Mouse (Mus musculus): ENCODE data around the gene Nemp2.
"Not testable (repeated sequence)": the region's sequence is repeated elsewhere in the genome, so short reads cannot be mapped to it uniquely, and the experiment has no call there.

The Nemp2 gene

DNA sequence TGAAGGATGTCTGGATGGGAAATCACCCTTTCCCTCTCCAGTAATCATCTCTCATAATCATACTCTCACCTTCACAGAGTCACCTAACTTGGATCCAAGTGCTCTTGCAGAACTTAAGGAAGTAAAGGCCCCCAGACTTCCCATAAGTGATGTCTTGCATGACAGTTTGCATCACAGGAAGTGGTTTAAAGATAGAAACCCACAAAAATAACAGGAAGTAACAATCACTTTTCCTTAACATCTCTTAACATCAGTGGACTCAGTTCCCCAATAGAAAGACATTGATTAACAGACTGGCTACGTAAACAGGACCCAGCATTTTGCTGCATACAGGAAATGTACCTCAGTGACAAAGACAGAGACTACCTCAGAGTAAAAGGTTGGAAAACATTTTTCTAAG, 22.9 kb downstream of the Nemp2 start:
- no peak for DNase-seq (ENCODE audit: low spot score)

DNA sequence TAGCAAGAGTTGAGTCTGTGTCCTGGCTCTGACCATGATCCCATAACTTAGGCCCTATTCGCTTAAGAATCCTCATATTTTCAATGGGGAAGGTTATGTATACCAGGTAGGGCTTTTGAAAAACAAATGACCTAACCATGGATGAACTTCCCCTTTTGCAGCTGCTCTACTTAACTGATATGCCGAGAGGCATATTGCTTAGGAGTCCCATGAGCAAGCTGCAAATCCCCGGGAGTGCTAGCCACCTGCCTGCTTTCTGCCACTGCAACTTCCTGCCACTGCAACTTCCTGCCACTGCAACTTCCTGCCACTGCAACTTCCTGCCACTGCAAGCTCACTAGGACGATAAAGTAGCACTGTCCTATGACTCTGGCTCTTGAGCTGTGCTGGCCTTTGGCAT, 24.6 kb downstream of the Nemp2 start:
- no peak for DNase-seq (ENCODE audit: low spot score)

DNA sequence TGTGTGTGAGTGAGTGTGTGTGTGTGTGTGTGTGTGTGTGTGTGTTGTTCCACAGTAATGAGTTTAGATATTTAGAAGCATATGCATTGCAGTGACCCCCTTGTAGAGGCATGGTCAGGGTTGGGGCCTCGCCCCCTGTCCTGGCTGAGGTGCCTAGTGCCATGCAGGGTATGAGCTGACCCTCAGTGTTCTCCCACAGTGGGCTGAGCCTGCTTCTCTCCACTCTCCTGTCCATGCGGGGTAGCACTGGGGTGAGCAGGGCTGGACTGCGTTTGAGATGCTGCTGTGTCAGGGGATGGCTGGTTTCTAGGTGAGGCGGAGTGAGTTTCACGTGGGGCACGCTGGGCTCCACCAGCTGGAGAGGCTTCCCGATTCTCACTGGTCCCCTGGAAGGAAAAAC, 27.7 kb downstream of the Nemp2 start:
- no peak for DNase-seq (ENCODE audit: low spot score)

DNA sequence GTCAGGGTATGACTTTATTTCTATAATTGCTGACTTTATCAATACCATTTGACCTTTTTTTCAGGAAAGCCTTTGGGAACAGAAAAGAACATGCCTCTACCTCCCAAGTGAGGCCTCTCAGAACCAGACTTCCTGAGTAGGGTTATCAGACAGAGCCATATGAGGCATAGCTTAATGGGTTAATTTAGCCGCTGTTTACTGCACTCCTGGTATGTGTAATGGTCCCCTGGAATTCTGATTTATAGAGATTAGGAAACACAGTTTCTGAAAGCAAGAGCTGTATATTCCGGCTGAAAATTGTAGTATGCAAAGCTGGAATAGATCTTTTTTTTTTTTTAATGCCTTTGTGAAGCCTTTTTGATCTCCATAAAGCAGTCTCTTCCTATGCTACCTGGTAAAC, 29.8 kb downstream of the Nemp2 start:
- DNase-seq (ENCODE audit: low spot score): no peak

DNA sequence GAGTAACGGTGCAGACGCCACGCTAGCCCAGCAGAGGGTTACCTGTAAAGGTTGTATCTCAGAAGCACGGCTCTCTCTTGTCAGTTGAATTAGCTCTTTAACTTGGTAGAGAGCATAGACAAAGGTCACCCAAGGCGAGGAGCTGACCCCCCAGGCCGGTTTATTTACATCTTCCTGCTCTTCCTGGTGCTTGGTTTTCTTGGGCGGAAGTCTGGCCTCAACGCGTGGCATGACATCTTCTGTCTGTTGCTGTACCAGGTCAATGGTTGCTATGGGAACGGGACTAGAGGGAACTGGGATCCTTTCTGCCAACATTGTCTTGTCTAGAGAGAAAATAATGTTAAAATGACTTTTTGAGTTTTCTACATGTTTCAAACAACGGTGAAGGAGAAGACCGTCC, 30.3 kb downstream of the Nemp2 start:
- DNase-seq (ENCODE audit: low spot score): no peak

DNA sequence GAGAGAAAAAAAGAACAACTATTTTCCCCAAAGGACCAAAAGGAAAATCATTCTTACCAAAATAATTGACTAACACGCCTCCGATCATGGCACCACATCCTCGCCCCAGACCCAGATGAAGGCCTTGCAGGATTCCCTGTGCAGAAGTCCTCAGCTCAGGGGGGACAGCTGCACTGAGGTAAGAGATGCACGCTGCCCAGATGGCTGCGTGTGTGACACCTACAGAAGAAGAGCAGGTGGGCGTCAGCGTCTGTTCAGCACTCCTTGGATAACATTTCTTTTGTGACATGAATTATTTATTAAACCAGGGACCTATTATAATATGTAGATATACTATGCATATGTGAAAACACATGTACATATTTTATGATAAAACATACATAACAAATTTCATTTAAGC, 32.7 kb downstream of the Nemp2 start:
- DNase-seq (ENCODE audit: low spot score): no peak

DNA sequence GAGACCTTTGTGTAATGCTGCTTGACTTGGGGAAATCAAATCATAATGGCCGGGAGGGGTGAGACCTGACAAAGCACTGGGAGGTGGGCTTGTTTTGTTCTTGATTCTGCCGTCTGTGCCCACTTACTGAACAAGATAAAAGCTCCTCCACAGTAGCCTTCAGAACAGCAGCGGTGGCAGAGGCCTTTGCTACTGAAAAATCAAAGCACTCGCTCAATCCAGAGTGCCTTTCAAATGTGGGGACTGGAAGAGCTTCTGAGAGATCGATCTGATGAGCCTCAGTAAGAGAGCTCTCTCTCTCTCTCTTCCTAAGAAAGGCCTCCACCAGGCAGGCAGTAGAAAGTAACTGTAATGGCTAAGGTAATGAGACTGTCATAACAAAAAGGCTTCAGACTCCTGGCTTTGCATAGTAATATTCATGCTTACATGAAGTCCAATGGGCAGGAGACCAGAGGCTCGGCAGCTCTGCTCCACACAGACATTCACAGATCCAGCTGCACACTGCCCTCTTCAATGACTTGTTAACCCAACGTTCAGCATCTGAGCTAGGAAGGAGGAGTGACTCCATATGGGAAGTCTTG, 38.3 kb downstream of the Nemp2 start:
- DNase-seq (ENCODE audit: low spot score): no peak

DNA sequence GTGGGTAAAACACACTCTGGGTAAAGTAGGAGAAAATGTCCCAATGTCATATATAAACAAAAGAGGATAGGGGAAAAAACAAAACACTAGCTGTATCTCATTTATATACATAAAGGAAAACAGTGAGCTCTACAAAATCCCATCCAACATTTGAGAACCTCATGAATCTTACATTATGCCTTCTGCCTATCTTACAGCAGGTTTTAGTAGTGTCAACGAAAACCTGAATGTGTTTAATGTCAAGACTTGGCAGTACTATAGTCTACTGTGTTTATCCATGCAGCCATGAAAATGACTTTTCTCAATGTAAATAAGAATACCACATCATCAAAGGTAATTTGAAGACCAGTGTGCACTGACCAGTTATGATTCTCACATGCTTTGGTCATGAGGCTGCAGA, 39.4 kb downstream of the Nemp2 start:
- no peak for DNase-seq (ENCODE audit: low spot score)

DNA sequence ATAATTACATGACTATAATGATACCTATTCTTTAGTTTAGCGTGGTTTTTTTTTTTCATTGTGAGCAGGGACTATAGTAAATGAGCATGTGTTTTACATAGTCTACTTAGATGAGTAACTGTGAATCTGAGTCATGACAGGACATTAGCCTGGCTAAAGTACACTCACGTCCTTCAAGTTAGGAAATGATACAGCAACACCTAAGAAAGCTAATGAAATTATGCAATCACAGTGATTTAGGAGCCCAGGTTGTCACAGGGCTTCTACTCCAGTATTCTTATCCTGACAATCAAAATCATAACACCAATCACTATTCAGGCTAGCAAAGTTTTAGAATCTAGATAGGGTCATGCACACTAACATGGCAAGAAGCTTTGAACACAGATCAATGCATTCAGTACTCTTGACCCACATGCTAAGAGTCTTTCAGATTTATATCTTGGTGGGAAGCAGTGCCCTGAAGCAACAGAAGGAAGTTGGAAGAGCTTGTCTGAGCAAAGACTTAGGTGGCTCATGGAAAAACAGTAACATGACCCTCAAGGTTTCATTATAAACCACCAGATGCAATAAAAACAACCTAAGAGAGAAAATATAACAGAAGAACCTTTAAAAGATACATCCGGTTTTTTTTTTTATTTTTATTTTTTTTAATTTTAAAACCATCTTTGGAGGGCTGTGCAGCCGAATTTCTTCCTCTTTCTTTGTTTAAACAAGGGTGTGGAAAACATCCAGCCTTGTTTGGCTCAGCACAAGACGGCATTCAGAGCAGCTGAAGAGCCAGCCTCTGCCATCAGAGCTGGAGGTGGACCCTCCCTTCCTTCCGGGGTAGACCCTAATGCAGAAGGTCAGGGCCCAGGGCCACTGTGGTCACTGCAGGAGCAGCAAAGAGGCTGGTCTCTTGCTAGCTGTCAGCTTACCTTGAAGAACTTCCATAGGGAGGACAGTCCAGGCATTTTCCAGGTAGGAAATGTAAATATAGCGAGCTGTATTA, 45.4 kb downstream of the Nemp2 start:
- no peak for DNase-seq (ENCODE audit: low spot score)

DNA sequence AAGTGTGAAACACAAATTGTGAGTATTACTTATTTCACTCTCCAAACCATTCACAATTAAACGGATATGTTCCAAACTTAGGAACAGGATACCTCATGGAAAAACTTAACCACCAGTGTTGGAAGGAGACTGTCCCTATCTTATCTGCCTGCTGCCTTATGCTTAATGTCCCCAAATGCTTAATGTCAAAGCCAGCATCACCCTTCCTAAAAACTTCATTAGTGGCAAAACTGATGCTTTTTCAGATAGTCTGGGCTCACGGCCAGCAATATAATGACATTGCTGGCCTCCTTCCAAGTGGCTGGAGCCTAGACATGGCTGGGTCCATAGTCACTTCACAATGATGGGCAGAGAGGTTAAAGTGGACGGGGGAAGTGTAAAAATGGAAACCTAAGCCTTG, 46.1 kb downstream of the Nemp2 start:
- no peak for DNase-seq (ENCODE audit: low spot score)

DNA sequence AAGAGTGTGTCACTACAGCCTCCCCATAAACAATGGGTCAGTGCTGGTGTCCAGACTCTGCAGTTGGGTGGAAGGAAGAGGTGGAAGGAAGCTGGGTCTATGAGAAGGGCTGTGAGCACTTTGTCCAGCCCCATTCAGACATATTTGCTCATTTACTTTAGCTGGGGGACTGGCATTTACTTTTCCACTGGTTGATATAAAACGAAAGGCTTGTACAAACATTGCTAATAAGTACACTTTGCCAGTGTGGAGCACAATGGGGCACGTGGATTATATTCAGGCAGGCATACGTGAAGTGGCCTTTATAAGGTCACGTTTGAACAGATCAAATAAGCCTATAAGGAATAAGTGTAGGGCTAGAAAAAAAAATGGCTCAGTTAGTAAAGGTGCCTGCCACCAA, 53.0 kb downstream of the Nemp2 start:
- DNase-seq (ENCODE audit: low spot score): no peak

DNA sequence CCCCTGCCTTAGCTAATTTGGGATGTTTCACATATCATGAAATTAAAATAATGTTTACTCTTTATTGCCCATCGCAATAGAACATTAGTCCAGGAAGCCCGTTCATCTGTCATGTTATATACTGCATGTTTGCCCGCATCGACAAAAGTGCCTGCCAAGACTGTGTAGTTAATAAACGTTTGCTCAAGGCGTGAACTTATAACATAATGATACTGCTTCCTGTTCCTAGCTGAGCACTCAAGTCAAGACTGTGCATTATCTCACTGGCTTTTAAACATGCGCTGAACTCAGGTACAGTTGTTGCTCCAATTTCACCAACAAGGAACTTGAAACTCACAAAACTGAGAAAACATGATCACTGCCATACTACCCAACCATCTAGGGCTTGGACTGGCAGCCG, 57.1 kb downstream of the Nemp2 start:
- no peak for DNase-seq (ENCODE audit: low spot score)

DNA sequence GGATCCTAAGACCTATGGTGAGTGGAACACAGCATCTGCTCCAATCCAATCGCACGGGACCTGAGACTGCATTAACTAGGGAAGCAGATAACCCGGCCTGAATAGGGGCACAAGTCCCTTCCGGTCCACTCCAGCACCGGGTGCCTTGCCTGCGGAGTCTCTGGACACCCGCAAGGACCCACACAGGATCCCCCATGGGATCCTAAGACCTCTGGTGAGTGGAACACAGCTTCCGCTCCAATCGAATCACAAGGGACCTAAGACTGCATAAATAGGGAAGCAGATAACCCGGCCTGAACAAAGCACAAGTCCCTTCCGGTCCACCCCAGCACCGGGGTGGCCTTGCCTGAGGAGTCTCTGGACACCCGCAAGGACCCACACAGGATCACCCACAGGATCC, 64.0 kb downstream of the Nemp2 start:
- not testable (repeated sequence) for DNase-seq (ENCODE audit: low spot score)

Measured in embryo, embryonic 10.5 days (tissue).